Mouse (Mus musculus): ENCODE measurements around the gene Npepps. TPM values are rescaled to one million over a fixed set of nuclear protein-coding genes. Genes with fewer than 3 reads are reported as not detected.
A peak's percentile ranks its signal among the peaks of the same experiment; 100 is the strongest.
"Not testable (repeated sequence)": the region's sequence is repeated elsewhere in the genome, so short reads cannot be mapped to it uniquely, and the experiment has no call there.

The Npepps gene
- polyA plus RNA-seq, 1 experiment from 2014 or later: 86.5 TPM

GRCm38 (mm10) chr11:97196541-97196940 is 83.9 kb downstream of the Npepps start:
- ATAC-seq (ENCODE audit: low read depth): no peak
- no peak overlapping the region for H3K4me2 ChIP-seq (ENCODE audit: low read depth, low read length)
- no peaks in the 10 kb centered on the region for H3K27me3 ChIP-seq (ENCODE audit: control insufficient read depth, insufficient read depth, low read depth, low read length)
- H3K27ac ChIP-seq (ENCODE audit: low read length): no peak overlapping the region
- no peaks in the 10 kb centered on the region for H3K36me3 ChIP-seq (ENCODE audit: control insufficient read depth, insufficient read depth, low read length)
- H3K9me3 ChIP-seq (ENCODE audit: control insufficient read depth, low read length): no peaks in the 10 kb centered on the region
- H3K4me1 ChIP-seq (replicated peaks; ENCODE audit: control insufficient read depth, insufficient read depth, low read length): no peaks in the 10 kb centered on the region
- no peak overlapping the region for H3K4me3 ChIP-seq (ENCODE audit: low read length)
- WGBS: 69% methylated on average over 12 of the region's 12 CpGs
- no peak overlapping the region for H3K9ac ChIP-seq (ENCODE audit: low read length)

- no peak overlapping the region for H3K4me3 ChIP-seq (ENCODE audit: low read length)
- no peak for ATAC-seq (ENCODE audit: low read depth)
- no peak overlapping the region for H3K4me2 ChIP-seq (ENCODE audit: low read depth, low read length)
- H3K36me3 ChIP-seq (ENCODE audit: control insufficient read depth, insufficient read depth, low read length): no peaks in the 10 kb centered on the region
- no peaks in the 10 kb centered on the region for H3K27me3 ChIP-seq (ENCODE audit: control insufficient read depth, insufficient read depth, low read depth, low read length)
- H3K27ac ChIP-seq (ENCODE audit: low read length): no peak overlapping the region
- peaks cover 8% of the 10 kb centered on the region; the same call in 1 of the 2 replicates for H3K4me1 ChIP-seq (replicated peaks; ENCODE audit: control insufficient read depth, insufficient read depth, low read length)
- H3K9me3 ChIP-seq (ENCODE audit: control insufficient read depth, low read length): no peaks in the 10 kb centered on the region
- no peak overlapping the region for H3K9ac ChIP-seq (ENCODE audit: low read length)
These were observed 87.9 kb downstream of the Npepps start for GRCm38 (mm10) chr11:97192621-97192951.

GRCm38 (mm10) chr11:97191915-97192620 is 88.4 kb downstream of the Npepps start:
- H3K27ac ChIP-seq (ENCODE audit: low read length): no peak overlapping the region
- no peak for ATAC-seq (ENCODE audit: low read depth)
- no peak overlapping the region for H3K4me2 ChIP-seq (ENCODE audit: low read depth, low read length)

GRCm38 (mm10) chr11:97190992-97191391 is 89.4 kb downstream of the Npepps start:
- no peak overlapping the region for H3K9ac ChIP-seq (ENCODE audit: low read length)
- H3K4me1 ChIP-seq (replicated peaks; ENCODE audit: control insufficient read depth, insufficient read depth, low read length): peaks cover 16% of the 10 kb centered on the region
- 88% methylated on average over 6 of the region's 6 CpGs for WGBS
- H3K27me3 ChIP-seq (ENCODE audit: control insufficient read depth, insufficient read depth, low read depth, low read length): no peaks in the 10 kb centered on the region
- no peak for ATAC-seq (ENCODE audit: low read depth)
- no peaks in the 10 kb centered on the region for H3K9me3 ChIP-seq (ENCODE audit: control insufficient read depth, low read length)
- H3K4me2 ChIP-seq (ENCODE audit: low read depth, low read length): no peak overlapping the region
- H3K27ac ChIP-seq (ENCODE audit: low read length): no peak overlapping the region
- no peak overlapping the region for H3K4me3 ChIP-seq (ENCODE audit: low read length)
- H3K36me3 ChIP-seq (ENCODE audit: control insufficient read depth, insufficient read depth, low read length): no peaks in the 10 kb centered on the region; the same call in 1 of the 2 replicates

More at GRCm38 (mm10) chr11:97191915-97192620, 88.4 kb downstream of the Npepps start:
- no peak overlapping the region for H3K9ac ChIP-seq (ENCODE audit: low read length)
- H3K9me3 ChIP-seq (ENCODE audit: control insufficient read depth, low read length): no peaks in the 10 kb centered on the region
- H3K4me1 ChIP-seq (replicated peaks; ENCODE audit: control insufficient read depth, insufficient read depth, low read length): peaks cover 8% of the 10 kb centered on the region; the same call in 1 of the 2 replicates
- WGBS: 57% methylated on average over 6 of the region's 6 CpGs
- no peaks in the 10 kb centered on the region for H3K27me3 ChIP-seq (ENCODE audit: control insufficient read depth, insufficient read depth, low read depth, low read length)
- H3K4me3 ChIP-seq (ENCODE audit: low read length): no peak overlapping the region
- H3K36me3 ChIP-seq (ENCODE audit: control insufficient read depth, insufficient read depth, low read length): no peaks in the 10 kb centered on the region

- not testable (repeated sequence) for H3K27me3 ChIP-seq (ENCODE audit: control insufficient read depth, insufficient read depth, low read depth, low read length); H3K9me3 ChIP-seq (ENCODE audit: control insufficient read depth, low read length); H3K27ac ChIP-seq (ENCODE audit: low read length); H3K4me3 ChIP-seq (ENCODE audit: low read length); H3K9ac ChIP-seq (ENCODE audit: low read length); H3K4me2 ChIP-seq (ENCODE audit: low read depth, low read length); ATAC-seq (ENCODE audit: low read depth)
- 82% methylated on average over 6 of the region's 6 CpGs for WGBS
- peaks cover 10% of the 10 kb centered on the region for H3K36me3 ChIP-seq (ENCODE audit: control insufficient read depth, insufficient read depth, low read length)
- peaks cover 20% of the 10 kb centered on the region for H3K4me1 ChIP-seq (replicated peaks; ENCODE audit: control insufficient read depth, insufficient read depth, low read length)
These were observed 90.8 kb downstream of the Npepps start for GRCm38 (mm10) chr11:97189645-97190044.

GRCm38 (mm10) chr11:97189231-97189630 is 91.2 kb downstream of the Npepps start:
- Histone ChIP-seq H3K4me3 (ENCODE audit: low read length) (peak overlapping the region; percentile 73; the same call in 1 of the 2 replicates), H3K36me3 (ENCODE audit: control insufficient read depth, insufficient read depth, low read length) (peaks cover 13% of the 10 kb centered on the region), H3K9ac (ENCODE audit: low read length) (peak overlapping the region; percentile 76), H3K4me1 (replicated peaks; ENCODE audit: control insufficient read depth, insufficient read depth, low read length) (peaks cover 20% of the 10 kb centered on the region), H3K4me2 (ENCODE audit: low read depth, low read length) (peak overlapping the region; percentile 83), H3K27me3 (ENCODE audit: control insufficient read depth, insufficient read depth, low read depth, low read length) (no peaks in the 10 kb centered on the region), H3K9me3 (ENCODE audit: control insufficient read depth, low read length) (no peaks in the 10 kb centered on the region), H3K27ac (ENCODE audit: low read length) (no peak overlapping the region; the same call in 1 of the 2 replicates)
- ATAC-seq (ENCODE audit: low read depth): no peak
- 30% methylated on average over 3 of the region's 3 CpGs for WGBS

GRCm38 (mm10) chr11:97188643-97188955 is 91.8 kb downstream of the Npepps start:
- Histone ChIP-seq H3K4me2 (ENCODE audit: low read depth, low read length) (peak overlapping the region; percentile 83), H3K9ac (ENCODE audit: low read length) (peak overlapping the region; percentile 76), H3K36me3 (ENCODE audit: control insufficient read depth, insufficient read depth, low read length) (peaks cover 17% of the 10 kb centered on the region), H3K4me1 (replicated peaks; ENCODE audit: control insufficient read depth, insufficient read depth, low read length) (peaks cover 20% of the 10 kb centered on the region), H3K27me3 (ENCODE audit: control insufficient read depth, insufficient read depth, low read depth, low read length) (no peaks in the 10 kb centered on the region), H3K27ac (ENCODE audit: low read length) (peak overlapping the region; percentile 94), H3K4me3 (ENCODE audit: low read length) (peak overlapping the region; percentile 73), H3K9me3 (ENCODE audit: control insufficient read depth, low read length) (no peaks in the 10 kb centered on the region)
- no peak for ATAC-seq (ENCODE audit: low read depth)
- WGBS: under 1% methylated on average over 15 of the region's 15 CpGs

- no peaks in the 10 kb centered on the region for H3K27me3 ChIP-seq (ENCODE audit: control insufficient read depth, insufficient read depth, low read depth, low read length)
- peak within 1 kb of the TSS; percentile 94 for H3K27ac ChIP-seq (ENCODE audit: low read length)
- no peaks in the 10 kb centered on the region for H3K9me3 ChIP-seq (ENCODE audit: control insufficient read depth, low read length)
- WGBS: under 1% methylated on average over 75 of the region's 101 CpGs
- H3K4me2 ChIP-seq (ENCODE audit: low read depth, low read length): peak within 1 kb of the TSS; percentile 93
- H3K9ac ChIP-seq (ENCODE audit: low read length): peak within 1 kb of the TSS; percentile 92
- H3K36me3 ChIP-seq (ENCODE audit: control insufficient read depth, insufficient read depth, low read length): peaks cover 22% of the 10 kb centered on the region
- peaks cover 20% of the 10 kb centered on the region for H3K4me1 ChIP-seq (replicated peaks; ENCODE audit: control insufficient read depth, insufficient read depth, low read length)
- peak within 1 kb of the TSS; percentile 84 for H3K4me3 ChIP-seq (ENCODE audit: low read length)
- peak; percentile 95 for ATAC-seq (ENCODE audit: low read depth)
These were observed 92.4 kb downstream of the Npepps start, which contains the start of gene Kpnb1 for GRCm38 (mm10) chr11:97187764-97188642. Gene Kpnb1 (minus strand): TSS chr11:97187881.
